Mouse (Mus musculus) adrenal gland, adult 2 months (tissue): ENCODE measurements around the gene Mia2. TPM values are rescaled to one million over a fixed set of nuclear protein-coding genes. Genes with fewer than 3 reads are reported as not detected.
"Not testable (repeated sequence)": the region's sequence is repeated elsewhere in the genome, so short reads cannot be mapped to it uniquely, and the experiment has no call there.

Experiments used
- DNase-seq: peaks from one replicate; pipeline ENCODE4 v3.0.0; 2021
- long read RNA-seq: library from polyadenylated mRNA; stranded (forward); transcript quantifications from one replicate; pipeline ENCODE4 v2.0.0, GENCODE M21; 2021
- polyA plus RNA-seq: library from polyadenylated mRNA; depleted of rRNA; stranded (reverse); fragments of >200 nt; gene quantifications from 2 replicates; pipeline ENCODE4 v1.2.3, GENCODE M21; 2012; rRNA removed
- total RNA-seq, 2 experiments: library from RNA; stranded (reverse); gene quantifications; 2 replicates each; pipeline ENCODE4 v1.2.3; 2021

The Mia2 gene
- total RNA-seq (100 to 1,000 TPM; 114 to 180 TPM), polyA plus RNA-seq (20.8 and 31.9 TPM in 2 replicates)
- long read RNA-seq, full-length matches to known transcripts, result 46 of 66 reads
- long read RNA-seq, partial matches to known transcripts, result 6 of 66 reads
- long read RNA-seq, other reads (novel, unspliced or antisense), result 14 of 66 reads

- peak; percentile 9 for DNase-seq
These were observed at the start of gene Mia2 for GRCm38 (mm10) chr12:59095104-59096025. TSS of gene Mia2 (plus strand) at chr12:59095799.

- no peak for DNase-seq
These were observed 43.1 kb upstream of the Mia2 start for GRCm38 (mm10) chr12:59052470-59052869.

- no peak for DNase-seq
These were observed 42.4 kb upstream of the Mia2 start for GRCm38 (mm10) chr12:59053166-59053565.

DNA sequence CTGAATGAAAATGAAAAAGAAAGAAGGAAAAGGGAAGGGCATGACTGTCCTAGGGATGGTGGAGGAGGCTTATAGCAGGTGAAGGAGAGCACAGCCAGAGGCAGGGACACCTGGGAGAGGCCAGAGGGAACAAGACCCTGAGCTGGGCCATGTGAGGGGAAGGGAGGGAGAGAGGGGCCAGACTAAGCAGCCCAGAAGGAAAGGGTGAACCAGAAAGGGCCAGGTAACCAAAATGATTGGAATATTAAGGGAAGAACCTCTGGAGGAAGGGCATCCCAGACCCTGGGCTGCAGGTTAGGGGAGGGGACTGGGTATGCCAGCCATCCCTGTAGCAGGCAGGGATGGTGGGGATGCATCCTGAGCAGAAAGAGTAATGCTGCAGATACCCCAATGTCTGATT is 41.6 kb upstream of the Mia2 start:
- no peak for DNase-seq

- peak; percentile 15 for DNase-seq
These were observed 40.3 kb upstream of the Mia2 start for GRCm38 (mm10) chr12:59055196-59055850.

DNA sequence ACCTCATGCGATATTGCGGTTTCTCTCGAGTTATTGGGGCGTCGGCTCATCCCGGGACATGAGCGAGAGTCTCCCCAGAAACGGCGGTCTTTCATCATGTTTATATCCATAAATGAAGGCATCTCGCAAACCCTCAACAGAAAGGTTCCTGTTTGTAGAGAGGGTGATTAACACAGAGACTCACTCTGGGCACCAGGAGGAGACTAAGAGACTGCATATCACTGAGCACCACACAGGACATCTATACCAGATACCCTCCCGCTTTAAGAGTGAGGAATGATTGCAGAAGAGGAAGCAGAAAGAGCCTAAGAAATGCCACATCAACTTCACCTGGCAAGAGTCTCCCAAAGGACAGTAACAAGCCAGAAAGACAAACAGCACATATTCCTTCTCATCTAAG is 39.4 kb upstream of the Mia2 start:
- no peak for DNase-seq

DNA sequence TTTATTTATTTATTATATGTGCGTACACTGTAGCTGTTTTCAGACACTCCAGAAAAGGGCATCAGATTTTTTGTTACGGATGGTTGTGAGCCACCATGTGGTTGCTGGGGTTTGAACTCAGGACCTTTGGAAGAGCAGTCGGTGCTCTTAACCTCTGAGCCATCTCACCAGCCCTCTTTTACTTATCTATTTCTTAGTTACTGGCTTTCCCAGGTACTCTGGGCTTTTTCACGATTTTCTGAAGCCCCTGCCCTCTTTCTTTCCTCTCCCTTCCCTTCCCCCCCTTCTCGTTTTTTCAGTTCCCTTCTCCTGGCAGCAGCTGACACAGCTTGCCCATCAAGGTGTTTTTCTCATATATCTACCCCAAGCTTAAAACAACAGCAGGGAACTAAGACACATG is 37.4 kb upstream of the Mia2 start:
- not testable (repeated sequence) for DNase-seq

DNA sequence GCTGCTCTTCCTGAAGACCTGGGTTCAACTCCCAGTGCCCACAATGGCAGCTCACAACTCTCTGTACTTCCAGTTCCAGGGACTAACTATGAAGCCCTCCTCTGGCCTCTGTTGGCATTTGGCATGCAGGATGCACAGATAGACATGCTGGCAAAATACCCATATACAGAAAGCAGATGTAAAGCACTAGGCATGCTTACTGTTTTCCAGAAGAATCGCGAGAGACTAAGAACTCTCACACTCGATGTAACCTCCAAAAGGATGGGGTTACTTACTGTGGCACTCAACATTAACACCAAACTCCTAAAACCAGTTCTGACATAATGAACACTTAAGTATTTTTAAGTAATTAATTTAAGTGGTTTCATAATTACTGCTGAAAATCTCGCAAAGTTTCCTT is 35.3 kb upstream of the Mia2 start:
- no peak for DNase-seq

DNA sequence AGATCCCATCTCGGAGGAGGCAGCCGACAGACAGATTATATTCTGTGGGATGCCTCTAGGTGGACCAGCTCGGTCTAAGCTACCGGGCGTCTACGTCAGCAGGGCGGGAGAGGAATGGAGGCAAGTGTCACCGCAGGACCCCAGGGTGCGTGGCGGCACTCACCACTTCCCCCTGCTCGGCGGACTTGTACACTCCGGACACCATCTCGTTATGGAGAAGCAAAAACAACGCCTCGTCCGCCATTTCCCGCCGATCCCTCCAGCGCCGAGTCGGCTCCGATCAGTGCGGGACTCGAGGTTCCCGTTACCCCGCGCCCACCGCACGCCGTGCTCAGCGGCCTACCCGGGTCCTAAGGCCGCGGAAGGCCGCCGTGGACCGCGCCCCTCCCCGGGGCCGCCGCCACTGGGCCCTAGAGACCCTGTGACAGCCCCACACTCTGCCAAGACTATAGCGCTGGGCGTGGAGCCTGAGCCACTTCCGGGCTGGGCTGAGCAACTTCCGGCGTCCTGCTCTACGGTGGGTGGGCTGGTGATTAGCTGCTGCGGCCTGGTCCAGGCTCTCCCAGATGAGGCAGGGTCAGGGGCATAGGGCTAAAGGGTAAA is 34.5 kb upstream of the Mia2 start, which contains the start of gene Trappc6b:
Gene Trappc6b (minus strand): TSS at position 480 of the 603 bp plus-strand sequence.
- DNase-seq, result peak; percentile 86

GRCm38 (mm10) chr12:59064837-59065236 is 30.8 kb upstream of the Mia2 start:
- no peak for DNase-seq

DNA sequence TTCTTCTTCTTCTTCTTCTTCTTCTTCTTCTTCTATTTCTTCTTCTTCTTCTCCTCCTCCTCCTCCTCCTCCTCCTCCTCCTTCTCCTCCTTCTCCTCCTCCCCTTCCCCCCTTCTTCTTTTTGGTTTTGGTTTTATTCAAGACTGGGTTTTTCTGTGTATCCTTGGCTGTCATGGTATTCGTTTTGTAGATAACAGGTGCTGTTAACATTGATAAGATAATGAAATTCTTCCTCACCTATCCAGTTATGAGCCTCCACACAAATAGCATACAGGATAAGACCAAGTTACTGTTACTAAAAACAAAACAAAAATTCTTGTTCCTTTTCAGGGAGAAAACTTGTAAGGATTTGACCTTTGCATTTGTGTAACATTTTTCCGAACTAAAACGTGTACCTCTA is 29.8 kb upstream of the Mia2 start:
- DNase-seq, result no peak

DNA sequence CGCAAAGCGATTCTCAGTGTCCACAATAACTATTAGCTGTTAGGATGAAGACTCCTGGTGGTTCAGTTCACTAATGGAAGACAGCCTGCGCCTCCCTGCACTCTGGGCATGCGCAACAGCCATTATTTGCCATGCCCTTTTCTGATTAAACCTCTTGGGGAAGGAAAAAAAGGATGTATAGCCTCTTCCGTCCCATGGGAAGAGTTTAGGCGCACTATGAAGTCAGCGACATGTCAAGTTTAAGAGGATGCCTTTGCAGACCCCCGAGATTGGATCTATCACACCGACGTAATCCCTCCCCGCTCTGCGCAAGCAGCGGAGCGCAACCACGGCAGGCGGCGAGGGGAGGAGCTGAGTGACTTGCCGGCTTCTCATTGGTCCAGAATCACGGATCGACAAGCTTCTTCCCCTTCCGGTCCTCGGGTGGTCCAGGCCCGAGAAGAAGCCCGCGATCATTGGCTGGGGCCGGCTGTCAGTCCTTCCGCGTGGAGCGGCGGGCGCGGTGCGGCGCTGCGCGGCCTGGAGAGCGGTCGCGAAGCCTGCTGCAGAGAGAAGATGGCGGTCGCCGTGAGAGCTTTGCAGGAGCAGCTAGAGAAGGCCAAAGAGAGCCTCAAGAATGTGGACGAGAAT is 29.0 kb upstream of the Mia2 start, which contains the start of gene Pnn:
Gene Pnn (plus strand): TSS at position 437 of the 630 bp plus-strand sequence.
- DNase-seq, result peak; percentile 99

GRCm38 (mm10) chr12:59067095-59067494 is 28.5 kb upstream of the Mia2 start:
- DNase-seq, result no peak

GRCm38 (mm10) chr12:59068791-59069190 is 26.8 kb upstream of the Mia2 start:
- no peak for DNase-seq

- no peak for DNase-seq
These were observed 23.3 kb upstream of the Mia2 start for GRCm38 (mm10) chr12:59072286-59072685.

DNA sequence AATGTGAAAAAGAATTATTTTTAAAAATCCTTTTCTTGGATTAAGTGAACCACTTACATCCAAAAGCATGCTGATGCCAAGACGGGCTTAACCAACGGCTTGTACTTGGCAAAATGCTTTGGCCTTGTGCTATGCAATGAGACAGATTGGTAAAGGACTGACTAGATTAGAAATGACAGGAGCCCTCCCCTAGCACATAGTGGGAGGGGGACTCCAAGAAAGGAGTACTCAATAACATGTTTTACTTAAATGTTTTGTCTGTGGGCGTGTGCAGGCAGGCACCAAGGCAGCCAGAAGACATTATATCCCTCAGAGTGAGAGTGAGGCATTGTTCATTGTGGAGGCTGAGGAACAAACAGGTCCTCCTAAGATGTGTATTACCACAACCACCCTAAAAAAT is 21.5 kb upstream of the Mia2 start:
- DNase-seq, result no peak

DNA sequence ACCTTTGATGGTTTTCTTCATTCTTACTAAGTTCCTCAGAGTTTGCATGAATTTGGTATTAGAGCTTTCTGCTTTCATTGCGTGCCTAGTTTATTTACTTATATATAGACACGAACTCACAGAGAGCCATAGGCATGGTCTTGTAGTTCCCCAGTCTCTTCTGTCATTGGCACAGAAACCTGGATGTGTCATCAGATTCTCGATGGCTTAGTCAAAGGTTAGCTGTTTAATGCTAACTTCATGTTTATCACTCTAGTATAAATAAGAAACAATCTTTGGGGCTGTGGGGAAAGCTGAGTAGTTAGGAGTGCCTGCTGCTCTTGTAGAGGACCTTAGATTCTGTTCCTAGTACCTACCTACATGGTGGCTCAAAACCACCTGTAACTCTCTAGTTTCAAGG is 18.6 kb upstream of the Mia2 start:
- DNase-seq, result peak; percentile 20

DNA sequence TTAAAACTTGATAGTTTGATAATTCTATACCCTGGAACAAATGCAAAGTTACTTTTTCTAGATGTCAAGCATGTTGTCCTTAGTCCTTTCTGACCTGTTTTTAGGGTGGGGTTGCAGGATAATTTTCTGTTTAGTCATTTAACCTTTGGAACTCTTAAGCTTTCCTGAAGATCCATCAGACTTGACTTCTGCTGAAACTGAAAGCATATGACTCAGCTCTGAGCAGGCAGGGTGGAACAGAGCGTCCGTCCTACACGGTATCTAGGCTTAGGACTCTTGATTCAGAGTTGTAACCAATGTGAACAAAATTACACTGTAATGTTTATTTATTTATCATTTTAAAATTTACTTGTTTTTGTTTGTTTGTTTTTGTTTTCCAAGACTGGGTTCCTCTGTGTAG is 17.7 kb upstream of the Mia2 start:
- DNase-seq, result no peak

DNA sequence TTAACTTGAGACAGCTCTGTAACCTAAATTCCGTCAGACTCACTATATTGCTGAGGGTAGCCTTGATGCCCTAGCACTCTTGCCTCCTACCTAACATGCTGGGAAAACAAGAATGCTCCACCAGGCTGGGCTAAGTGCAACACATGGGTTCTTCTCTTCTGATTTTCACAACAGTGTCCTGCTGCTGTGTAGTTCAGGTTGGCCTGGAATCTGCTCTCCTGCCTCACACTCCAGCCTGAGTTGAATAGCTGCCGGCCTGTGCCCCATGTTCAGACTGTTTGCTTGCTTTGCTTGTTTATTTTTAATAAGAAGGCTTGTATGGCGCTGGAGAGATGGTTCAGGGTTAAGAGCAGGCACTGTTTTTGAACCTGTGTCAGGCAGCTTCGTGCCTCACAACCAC is 15.1 kb upstream of the Mia2 start:
- no peak for DNase-seq

DNA sequence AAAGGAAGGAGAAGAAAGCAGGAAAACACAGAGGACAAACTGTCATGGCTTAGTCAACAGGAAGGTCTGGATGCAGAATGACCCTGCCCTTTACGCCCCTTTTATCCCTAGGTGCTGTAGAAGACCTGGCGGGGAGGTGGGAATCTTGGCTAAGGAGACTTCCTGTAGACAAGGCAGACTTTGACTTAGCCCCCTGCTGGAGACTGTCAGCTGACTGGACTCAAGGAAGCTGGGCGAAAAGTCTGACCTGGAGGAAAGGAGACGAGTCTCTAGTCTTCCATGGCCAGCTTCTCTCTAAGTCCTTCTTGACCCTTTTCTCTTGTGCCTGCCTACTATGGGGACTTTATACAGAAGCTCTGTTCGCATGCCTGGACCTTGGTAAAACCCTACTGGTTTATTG is 11.2 kb upstream of the Mia2 start:
- no peak for DNase-seq

DNA sequence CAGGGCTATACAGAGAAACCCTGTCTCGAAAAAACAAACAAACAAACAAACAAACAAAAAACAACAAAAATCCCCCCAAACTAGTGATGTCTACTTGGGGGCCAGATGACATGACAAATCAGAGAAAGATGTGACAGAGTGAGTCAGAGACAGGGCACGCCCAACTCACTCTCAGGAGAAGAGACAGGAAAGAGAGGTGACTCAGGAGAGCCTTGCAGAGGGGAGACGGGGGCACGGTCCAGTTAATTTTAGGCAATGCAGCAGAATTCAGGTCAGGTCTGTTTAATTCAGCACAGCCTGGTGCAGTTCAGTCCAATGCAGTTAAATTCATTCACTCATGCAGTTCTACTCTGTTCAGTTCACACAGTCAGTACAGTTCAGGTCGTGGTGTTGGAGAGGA is 9.4 kb upstream of the Mia2 start:
- DNase-seq, result peak; percentile 11

- DNase-seq, result no peak
These were observed 2.1 kb upstream of the Mia2 start for GRCm38 (mm10) chr12:59093543-59093942.
